Mouse (Mus musculus) embryo, embryonic 10 days (tissue): ENCODE measurements at regions not wholly inside any gene's neighbourhood (a gene's known extent, or its start where the extent isn't known, plus 50 kb on each side); places are given as distances from the start of the nearest gene placed in this dataset.

ENCODE experiments used
- DNase-seq: peaks from one replicate; pipeline ENCODE4 v3.0.0-alpha.2; 2015; ENCODE audit warnings: low spot score

DNA sequence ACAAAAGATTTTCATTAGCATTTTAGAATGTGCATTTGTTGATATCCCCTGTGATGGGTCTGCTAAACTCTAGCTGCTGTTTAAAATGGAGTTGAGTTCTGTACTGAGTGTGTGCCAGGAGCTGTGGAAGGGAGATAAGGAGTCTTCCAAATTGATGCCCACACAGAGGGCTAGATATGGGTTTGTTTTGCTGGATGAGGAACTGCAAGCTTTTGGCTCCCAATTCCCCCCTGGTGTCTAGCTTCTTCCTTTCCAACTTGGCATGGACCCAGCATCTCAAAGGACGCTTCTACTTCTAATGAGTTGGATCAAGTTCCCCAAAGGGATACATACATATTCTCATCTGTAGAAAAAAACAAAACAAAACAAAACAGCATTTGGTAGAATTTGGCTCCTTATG lies 577.0 kb upstream of the Large1 start:
- no peak for DNase-seq

DNA sequence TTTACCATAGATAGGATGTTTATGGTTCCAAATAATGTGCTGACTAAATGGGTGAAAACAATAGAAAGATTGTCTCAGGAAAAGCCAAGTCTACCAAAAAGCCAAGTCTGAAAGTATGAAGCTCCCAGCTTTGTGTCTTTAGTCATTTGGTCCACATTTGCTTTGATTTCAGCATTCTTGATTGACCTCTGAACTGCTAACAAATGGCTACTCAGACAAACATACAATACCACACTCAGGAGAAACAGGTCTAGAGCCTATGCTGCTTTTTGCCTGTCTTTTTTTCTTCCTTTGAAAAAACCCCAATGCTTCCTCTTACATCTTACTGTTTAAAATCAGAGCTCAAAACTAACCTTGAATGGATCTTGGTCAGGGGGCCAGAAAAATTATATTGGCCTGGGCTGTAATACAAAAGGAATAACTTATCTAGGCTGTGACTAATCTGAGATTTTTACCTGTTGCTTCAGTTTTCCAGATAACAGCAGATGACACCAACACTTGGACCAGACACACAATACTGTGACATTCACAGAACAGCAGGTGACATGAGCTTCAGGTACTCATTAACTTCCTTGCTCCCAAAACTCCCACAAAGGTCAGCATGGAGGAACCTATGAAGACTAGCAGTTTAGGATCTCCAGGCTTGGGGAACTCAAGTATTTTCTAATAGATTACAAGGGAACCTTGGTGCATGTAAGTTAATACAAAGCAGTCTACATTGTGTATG lies 572.3 kb upstream of the Large1 start:
- DNase-seq, result no peak

DNA sequence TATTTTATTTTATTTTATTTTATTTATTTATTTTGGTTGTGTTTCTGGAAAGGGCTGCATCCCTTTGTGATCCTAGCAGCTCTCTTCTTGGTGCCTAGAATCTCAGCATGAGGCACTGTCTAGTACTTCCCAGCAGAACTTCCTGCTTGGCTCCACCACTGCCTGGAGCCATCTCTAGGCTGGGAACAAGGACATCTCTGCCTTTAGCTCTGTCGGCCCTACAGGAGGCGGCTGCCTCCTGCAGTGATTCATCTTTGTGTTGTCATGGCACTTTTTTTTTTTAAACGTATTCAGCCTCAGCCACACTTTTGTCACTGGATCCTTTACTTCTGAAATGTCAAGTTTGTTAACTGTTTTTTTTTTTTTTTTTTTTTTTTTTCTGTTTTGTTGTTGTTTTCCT lies 569.8 kb upstream of the Large1 start:
- peak; percentile 7 for DNase-seq

DNA sequence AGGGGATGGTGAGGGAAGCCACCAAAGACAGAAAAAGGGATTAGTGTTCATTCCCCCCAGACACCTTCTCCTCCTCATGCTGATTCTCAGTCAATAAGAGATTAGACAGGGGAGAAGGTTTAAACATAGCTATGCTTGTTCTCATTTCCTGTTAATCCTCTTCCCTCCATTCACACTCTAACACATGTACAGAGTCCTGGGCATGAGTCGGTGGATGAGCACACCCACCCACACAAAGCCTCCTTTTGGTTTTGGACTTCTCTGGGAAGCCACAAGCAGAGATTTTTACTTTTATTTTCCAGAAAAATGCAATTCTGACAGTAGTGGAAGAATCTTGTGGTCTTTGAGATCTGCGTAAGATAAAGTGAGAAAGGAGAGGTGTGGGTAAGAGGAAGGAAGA lies 567.8 kb upstream of the Large1 start:
- no peak for DNase-seq

DNA sequence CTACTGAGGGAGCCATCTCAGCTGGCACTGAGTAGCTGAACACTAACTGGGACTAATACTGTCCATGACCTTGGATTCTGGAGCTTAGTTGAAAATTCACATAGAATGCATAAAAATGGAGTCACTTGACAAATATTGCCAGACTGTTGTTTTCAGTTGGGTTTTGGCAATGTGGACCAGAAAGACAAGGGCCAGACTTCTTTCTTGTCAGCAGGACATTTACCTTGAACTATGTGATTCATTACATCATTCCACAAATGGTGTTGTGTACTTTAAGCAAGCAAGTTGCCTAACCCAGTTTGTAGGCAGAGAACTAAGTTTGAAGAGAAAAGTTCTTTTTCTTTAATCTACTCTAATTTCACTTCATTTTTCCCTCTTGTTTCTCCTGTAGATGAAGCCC lies 567.2 kb upstream of the Large1 start:
- no peak for DNase-seq

DNA sequence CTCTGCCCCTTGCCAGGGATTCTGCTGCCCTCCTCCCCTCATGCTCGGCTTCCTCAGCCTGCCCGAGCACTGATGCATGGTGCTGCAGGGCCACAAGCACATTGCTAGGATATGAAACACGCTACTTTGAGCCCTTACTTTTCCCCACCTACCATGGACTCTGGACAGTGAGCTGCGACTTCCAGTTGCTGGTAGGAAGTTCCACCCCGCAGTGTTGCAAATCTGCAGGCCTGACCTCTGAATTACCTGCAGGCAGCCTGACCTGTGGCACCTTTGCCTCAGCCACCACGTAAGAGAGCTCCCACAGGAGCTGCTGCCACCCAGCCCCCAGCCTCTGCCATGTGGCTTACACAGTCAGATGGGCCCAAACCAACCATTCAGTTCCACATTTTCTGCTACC lies 551.7 kb upstream of the Large1 start:
- no peak for DNase-seq

DNA sequence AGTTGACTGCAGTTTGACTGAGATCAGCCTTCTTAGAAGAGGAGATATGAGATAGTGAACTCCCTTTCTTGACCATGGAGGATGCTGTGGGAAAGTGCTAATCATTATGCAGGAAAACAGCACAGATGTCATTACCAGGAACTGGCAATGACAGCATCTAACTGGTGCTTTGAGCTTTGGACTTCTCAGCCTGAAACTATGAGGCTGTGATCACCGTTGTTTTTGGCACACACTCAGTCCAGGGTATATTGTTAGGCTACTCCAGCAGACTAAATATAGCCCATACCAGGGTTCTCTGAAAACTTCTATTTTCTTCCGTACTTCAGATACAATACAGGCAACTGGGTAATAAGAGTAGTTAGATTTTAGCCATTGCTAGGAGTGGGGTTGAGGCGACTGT lies 550.5 kb upstream of the Large1 start:
- DNase-seq, result no peak

DNA sequence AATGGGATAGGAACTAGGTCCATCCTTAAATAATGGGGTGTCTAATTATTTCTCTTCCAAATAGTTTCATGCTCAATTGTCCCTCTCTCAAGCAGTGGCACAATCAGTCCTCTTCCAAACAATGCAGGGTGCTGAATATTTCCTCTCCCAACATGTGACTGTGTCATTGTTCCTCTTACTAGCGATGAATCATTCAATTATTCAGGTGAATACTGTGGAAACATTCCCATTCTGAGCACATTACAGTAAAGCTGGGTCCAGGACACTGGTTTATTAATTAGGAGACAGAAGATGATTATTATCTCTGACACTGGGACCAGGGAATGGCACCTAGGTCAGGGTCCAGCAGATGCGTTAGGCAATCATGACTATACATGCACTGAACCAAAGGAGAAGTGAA lies 532.6 kb upstream of the Large1 start:
- DNase-seq, result no peak

DNA sequence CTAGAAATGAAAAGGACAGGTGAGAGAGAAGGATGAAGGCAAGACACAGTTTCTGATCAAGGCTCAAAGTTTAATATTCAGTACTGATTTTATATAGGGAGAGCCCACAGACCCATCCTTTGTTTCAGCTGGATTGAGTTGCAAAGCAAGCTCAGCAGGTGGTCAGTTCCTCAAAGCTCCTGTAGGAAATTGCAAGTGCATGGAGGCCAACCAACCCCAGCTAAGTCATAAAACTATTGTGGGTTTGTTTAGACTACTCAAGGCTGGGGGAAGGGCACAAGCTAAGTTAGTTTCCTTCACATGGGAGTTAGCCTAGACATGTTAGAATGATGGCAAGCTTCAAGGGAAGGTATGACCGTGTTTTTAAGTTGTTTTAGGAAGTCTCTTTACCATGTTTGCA lies 528.3 kb upstream of the Large1 start:
- DNase-seq, result no peak
